Mouse (Mus musculus) lung, embryonic 16.5 days (tissue): ENCODE measurements at regions not wholly inside any gene's neighbourhood (a gene's known extent, or its start where the extent isn't known, plus 50 kb on each side); places are given as distances from the start of the nearest gene placed in this dataset.
A peak's percentile ranks its signal among the peaks of the same experiment; 100 is the strongest.

Experiments
- ATAC-seq: fragments of 200-750 bp; cut with Nextera tagmentation; 2 replicates; pipeline ENCODE4 v1.8.0; 2017; ENCODE audit warnings: low read depth, mild to moderate bottlenecking, moderate library complexity
- H3K27ac ChIP-seq: fragments of 300-500 bp; sonication (generic); 2 replicates; pipeline ENCODE4 v1.5.1; 2014; ENCODE audit warnings: mild to moderate bottlenecking, control low read depth, low read length
- H3K27me3 ChIP-seq: fragments of 300-500 bp; sonication (generic); 2 replicates; pipeline ENCODE4 v1.6.1; 2014; ENCODE audit warnings: low read depth, low read length, mixed read lengths; ENCODE audit not compliant: control insufficient read depth, insufficient read depth
- H3K36me3 ChIP-seq: fragments of 300-500 bp; sonication (generic); 2 replicates; pipeline ENCODE4 v1.6.1; 2014; ENCODE audit warnings: low read length; ENCODE audit not compliant: control insufficient read depth, insufficient read depth
- H3K4me1 ChIP-seq: fragments of 300-500 bp; sonication (generic); replicated peaks from 2 replicates; pipeline ENCODE4 v1.6.1; 2014; ENCODE audit warnings: low read length, mixed read lengths; ENCODE audit not compliant: control insufficient read depth, insufficient read depth
- H3K4me2 ChIP-seq: fragments of 300-500 bp; sonication (generic); 2 replicates; pipeline ENCODE4 v1.6.1; 2014; ENCODE audit warnings: low read depth, low read length, control low read depth
- H3K4me3 ChIP-seq: fragments of 300-500 bp; sonication (generic); 2 replicates; pipeline ENCODE4 v1.5.1; 2014; ENCODE audit warnings: mild to moderate bottlenecking, low read length, control low read depth
- H3K9ac ChIP-seq: fragments of 300-500 bp; sonication (generic); 2 replicates; pipeline ENCODE4 v1.6.1; 2014; ENCODE audit warnings: low read length, control low read depth
- H3K9me3 ChIP-seq: fragments of 300-500 bp; sonication (generic); 2 replicates; pipeline ENCODE4 v1.6.1; 2016; ENCODE audit warnings: low read length; ENCODE audit not compliant: control insufficient read depth
- WGBS: fragments of 180-500 bp; shearing (Covaris S2); extraction: QIAGEN DNeasy Blood & Tissue Kit; methylation state at CpG from one replicate; pipeline ENCODE4 v1.1.7; 2014; 5-methylcytosine and 5-hydroxymethylcytosine counted together

DNA sequence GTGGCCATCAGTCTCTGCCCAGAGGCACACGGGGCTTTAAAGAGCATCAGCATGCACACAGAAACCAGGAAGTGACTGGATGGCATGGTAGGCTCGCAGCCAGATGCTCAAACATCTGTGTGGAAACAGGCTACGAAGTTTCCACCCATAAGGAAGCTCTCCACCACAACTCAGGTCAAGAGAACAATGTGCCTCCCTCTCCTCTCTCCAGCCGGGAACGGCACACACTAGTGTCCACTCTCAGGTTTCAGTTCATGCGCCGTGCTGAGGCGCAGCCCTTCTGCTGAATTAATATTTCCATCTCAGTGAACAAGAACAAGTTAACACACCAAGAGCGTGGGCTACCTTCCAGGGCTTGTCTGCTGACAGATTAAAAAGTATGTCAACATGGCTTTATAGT, 375.4 kb upstream of the Jarid2 start:
- no peak overlapping the region for H3K27ac ChIP-seq
- no peaks in the 10 kb centered on the region for H3K9me3 ChIP-seq
- ATAC-seq = no peak
- no peaks in the 10 kb centered on the region for H3K36me3 ChIP-seq
- 41% methylated on average over 9 of the region's 9 CpGs for WGBS
- H3K4me2 ChIP-seq = peak overlapping the region; percentile 3; the same call in 1 of the 2 replicates
- no peak overlapping the region for H3K9ac ChIP-seq
- H3K27me3 ChIP-seq = no peaks in the 10 kb centered on the region
- peaks cover 7% of the 10 kb centered on the region for H3K4me1 ChIP-seq
- H3K4me3 ChIP-seq = no peak overlapping the region

DNA sequence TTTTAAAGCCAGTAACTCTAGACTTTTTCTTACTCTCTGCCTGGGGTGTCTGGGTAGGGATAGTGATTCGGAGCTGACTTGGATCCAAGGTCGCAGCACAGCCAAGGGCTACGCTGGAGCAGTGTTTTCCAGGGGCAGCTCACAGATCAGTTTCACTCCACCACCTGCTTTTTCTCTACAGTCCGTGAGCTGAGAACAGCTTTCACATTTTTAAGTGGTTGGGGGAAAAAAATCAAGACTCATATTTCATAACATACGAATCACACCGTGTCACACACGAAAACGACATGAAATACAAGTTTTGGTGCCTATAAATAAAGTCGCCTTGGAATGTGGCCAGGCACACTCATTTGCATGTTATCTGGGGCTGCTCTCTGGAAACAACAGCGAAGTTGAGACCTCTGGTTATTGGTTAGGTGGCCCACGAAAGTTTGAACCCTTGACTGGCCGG, 373.5 kb upstream of the Jarid2 start:
- Histone ChIP-seq H3K27ac (no peak overlapping the region), H3K27me3 (no peaks in the 10 kb centered on the region), H3K4me1 (peaks cover 7% of the 10 kb centered on the region), H3K9me3 (no peaks in the 10 kb centered on the region), H3K4me2 (no peak overlapping the region), H3K4me3 (no peak overlapping the region), H3K36me3 (no peaks in the 10 kb centered on the region), H3K9ac (no peak overlapping the region)
- no peak for ATAC-seq
- WGBS = 37% methylated on average over 12 of the region's 12 CpGs

DNA sequence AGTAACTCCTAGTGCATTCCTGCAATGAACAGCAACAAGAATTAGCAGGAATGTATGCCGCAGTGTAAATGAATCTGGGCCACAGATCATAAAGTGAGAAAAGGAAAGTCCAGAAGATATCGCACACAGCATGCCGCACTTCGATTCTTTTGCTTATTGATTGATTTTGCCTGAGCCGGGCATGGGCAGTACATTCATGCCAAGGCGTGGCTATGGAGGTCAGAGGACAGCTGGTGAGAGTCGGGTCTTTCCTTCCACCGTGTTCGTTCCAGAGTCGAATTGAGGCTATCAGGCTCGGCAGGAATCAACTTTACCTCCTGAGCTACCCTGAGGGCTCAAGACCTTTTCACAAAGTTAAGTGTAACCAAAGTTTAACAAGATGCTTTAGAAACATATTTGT, 372.3 kb upstream of the Jarid2 start:
- 81% methylated on average over 11 of the region's 11 CpGs for WGBS

GRCm38 (mm10) chr13:44359344-44359743, 369.9 kb upstream of the Jarid2 start:
- H3K27me3 ChIP-seq = no peaks in the 10 kb centered on the region
- no peak overlapping the region for H3K27ac ChIP-seq
- peaks cover 3% of the 10 kb centered on the region; the same call in 1 of the 2 replicates for H3K4me1 ChIP-seq
- H3K9me3 ChIP-seq = no peaks in the 10 kb centered on the region
- H3K9ac ChIP-seq = no peak overlapping the region
- H3K4me3 ChIP-seq = no peak overlapping the region
- no peaks in the 10 kb centered on the region for H3K36me3 ChIP-seq
- no peak overlapping the region for H3K4me2 ChIP-seq
- ATAC-seq = no peak
- WGBS = 84% methylated on average over 7 of the region's 7 CpGs

More for the DNA sequence above, 372.3 kb upstream of the Jarid2 start:
- Histone ChIP-seq H3K4me1 (peaks cover 7% of the 10 kb centered on the region), H3K27me3 (no peaks in the 10 kb centered on the region), H3K9ac (no peak overlapping the region), H3K9me3 (no peaks in the 10 kb centered on the region), H3K4me2 (no peak overlapping the region), H3K36me3 (no peaks in the 10 kb centered on the region), H3K4me3 (no peak overlapping the region), H3K27ac (no peak overlapping the region)
- no peak for ATAC-seq

- no peaks in the 10 kb centered on the region for H3K27me3 ChIP-seq
- no peak overlapping the region for H3K27ac ChIP-seq
- peaks cover 3% of the 10 kb centered on the region; the same call in 1 of the 2 replicates for H3K4me1 ChIP-seq
- ATAC-seq = no peak
- H3K9me3 ChIP-seq = no peaks in the 10 kb centered on the region
- H3K4me3 ChIP-seq = no peak overlapping the region
- no peak overlapping the region for H3K9ac ChIP-seq
- no peaks in the 10 kb centered on the region for H3K36me3 ChIP-seq
- WGBS = 60% methylated on average over 5 of the region's 5 CpGs
- no peak overlapping the region for H3K4me2 ChIP-seq
Measured at GRCm38 (mm10) chr13:44360016-44360415, 369.3 kb upstream of the Jarid2 start.

GRCm38 (mm10) chr13:44360725-44361290, 368.5 kb upstream of the Jarid2 start:
- Histone ChIP-seq H3K9ac (no peak overlapping the region), H3K27ac (no peak overlapping the region), H3K36me3 (no peaks in the 10 kb centered on the region), H3K9me3 (no peaks in the 10 kb centered on the region), H3K4me1 (no peaks in the 10 kb centered on the region), H3K27me3 (no peaks in the 10 kb centered on the region), H3K4me2 (no peak overlapping the region), H3K4me3 (no peak overlapping the region)
- no peak for ATAC-seq
- 68% methylated on average over 15 of the region's 15 CpGs for WGBS

- Histone ChIP-seq H3K27me3 (no peaks in the 10 kb centered on the region), H3K36me3 (no peaks in the 10 kb centered on the region), H3K4me3 (no peak overlapping the region), H3K4me1 (no peaks in the 10 kb centered on the region), H3K9me3 (no peaks in the 10 kb centered on the region), H3K4me2 (no peak overlapping the region), H3K9ac (no peak overlapping the region), H3K27ac (no peak overlapping the region)
- WGBS = 47% methylated on average over 15 of the region's 15 CpGs
- peak; percentile 60 for ATAC-seq
Measured at GRCm38 (mm10) chr13:44362293-44363005, 366.8 kb upstream of the Jarid2 start.

DNA sequence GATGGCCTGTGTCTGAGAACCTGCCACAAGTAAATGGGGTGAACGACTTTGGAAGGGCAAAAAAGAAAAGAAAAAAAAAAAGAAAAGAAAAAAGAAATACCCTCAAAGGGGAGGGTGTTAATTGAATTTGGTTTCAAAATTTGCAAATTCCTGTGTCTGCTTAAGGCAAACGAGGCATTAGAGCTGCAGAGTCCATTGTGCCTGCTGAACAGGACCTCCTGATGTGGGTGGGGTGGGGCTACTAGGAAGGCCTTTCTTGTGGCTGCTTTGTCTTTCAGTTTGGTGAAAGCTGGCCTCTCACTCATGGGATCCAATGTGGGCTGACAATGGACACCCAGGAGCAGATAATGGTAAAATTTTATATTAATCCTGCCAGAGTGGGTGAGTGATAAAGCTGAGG, 366.3 kb upstream of the Jarid2 start:
- no peak overlapping the region for H3K4me2 ChIP-seq

GRCm38 (mm10) chr13:44369301-44369700, 360.0 kb upstream of the Jarid2 start:
- Histone ChIP-seq H3K27ac (no peak overlapping the region), H3K4me1 (no peaks in the 10 kb centered on the region; the same call in 1 of the 2 replicates), H3K9ac (no peak overlapping the region), H3K4me3 (no peak overlapping the region), H3K4me2 (no peak overlapping the region), H3K27me3 (no peaks in the 10 kb centered on the region), H3K36me3 (no peaks in the 10 kb centered on the region), H3K9me3 (no peaks in the 10 kb centered on the region)
- 69% methylated on average over 7 of the region's 7 CpGs for WGBS
- no peak for ATAC-seq

More for the DNA sequence above, 366.3 kb upstream of the Jarid2 start:
- Histone ChIP-seq H3K27ac (no peak overlapping the region), H3K9ac (no peak overlapping the region), H3K9me3 (no peaks in the 10 kb centered on the region), H3K27me3 (no peaks in the 10 kb centered on the region), H3K4me3 (no peak overlapping the region), H3K36me3 (no peaks in the 10 kb centered on the region), H3K4me1 (no peaks in the 10 kb centered on the region)
- no peak for ATAC-seq
- 24% methylated on average over 2 of the region's 2 CpGs for WGBS
